Mouse (Mus musculus) thymus, adult 2 months (tissue): ENCODE data around the gene Gm20830.
"Not testable (repeated sequence)": the region's sequence is repeated elsewhere in the genome, so short reads cannot be mapped to it uniquely, and the experiment has no call there.

Source experiments
- CTCF ChIP-seq: fragments of 200-500 bp; IDR thresholded peaks from 2 replicates; pipeline ENCODE4 v1.5.1; 2012; ENCODE audit warnings: mild to moderate bottlenecking, control low read depth, low read length, moderate library complexity, borderline replicate concordance; ENCODE audit not compliant: control insufficient read depth, poor library complexity, insufficient read depth; ENCODE audit errors: extremely low read depth
- POLR2A ChIP-seq: fragments of 200-500 bp; IDR thresholded peaks from 2 replicates; pipeline ENCODE4 v1.6.1; 2012; ENCODE audit warnings: mild to moderate bottlenecking, low read length, control low read depth, moderate library complexity; ENCODE audit not compliant: control insufficient read depth, poor library complexity, insufficient read depth; ENCODE audit errors: extremely low read depth

- not testable (repeated sequence) for TF ChIP-seq CTCF, POLR2A
Measured at GRCm38 (mm10) chrY:6918182-6918581, at the start of gene Gm20830.
